Mouse (Mus musculus) c-Kit-negative CD71-positive TER-119-positive erythroid progenitor cells, embryonic 14.5 days (primary cell): Measurements from ENCODE around the gene Aco1.

Experiments used
- DNase-seq: peaks from one replicate; pipeline ENCODE4 v3.0.0-alpha.2; 2013; ENCODE audit warnings: low read depth, low spot score

The Aco1 gene

GRCm38 (mm10) chr4:40207701-40208100 is 64.8 kb downstream of the Aco1 start:
- no peak for DNase-seq

DNA sequence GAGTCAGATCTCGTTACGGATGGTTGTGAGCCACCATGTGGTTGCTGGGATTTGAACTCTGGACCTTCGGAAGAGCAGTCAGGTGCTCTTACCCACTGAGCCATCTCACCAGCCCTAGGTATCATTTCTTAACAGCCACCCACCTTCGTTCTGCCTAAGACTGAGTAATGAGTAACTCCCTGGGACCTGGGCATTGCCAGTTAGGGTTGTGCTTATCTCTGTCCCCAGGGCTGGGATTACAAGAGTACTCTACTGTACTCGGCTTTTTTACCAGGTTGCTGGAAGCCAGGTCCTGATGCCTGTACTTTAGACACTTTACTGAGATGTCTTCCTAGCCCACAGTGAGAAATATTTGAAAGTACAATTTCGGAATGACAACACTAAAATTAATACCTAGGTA is 69.3 kb downstream of the Aco1 start:
- DNase-seq = no peak

- no peak for DNase-seq
Observed at GRCm38 (mm10) chr4:40217910-40218309, 75.0 kb downstream of the Aco1 start.

DNA sequence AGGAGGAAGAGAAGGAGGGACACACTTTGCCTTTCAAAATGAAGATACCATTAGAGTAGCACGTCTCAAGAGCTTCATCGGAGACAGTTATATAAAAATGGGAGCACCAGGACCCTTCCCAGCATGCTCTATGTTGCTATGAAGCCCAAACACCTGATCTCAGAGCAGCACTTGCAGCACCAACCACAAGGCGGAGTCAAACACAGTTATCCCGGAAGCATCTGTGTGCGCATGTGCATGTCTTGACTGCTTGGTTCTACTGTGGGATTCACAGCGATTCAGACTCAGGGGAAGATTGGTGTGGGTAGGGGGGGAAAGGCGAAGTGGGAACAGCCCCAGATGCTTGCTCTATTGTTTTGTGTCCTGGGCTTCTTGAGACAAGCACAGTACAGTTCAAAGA is 75.5 kb downstream of the Aco1 start:
- no peak for DNase-seq

GRCm38 (mm10) chr4:40220437-40220836 is 77.6 kb downstream of the Aco1 start:
- no peak for DNase-seq

DNA sequence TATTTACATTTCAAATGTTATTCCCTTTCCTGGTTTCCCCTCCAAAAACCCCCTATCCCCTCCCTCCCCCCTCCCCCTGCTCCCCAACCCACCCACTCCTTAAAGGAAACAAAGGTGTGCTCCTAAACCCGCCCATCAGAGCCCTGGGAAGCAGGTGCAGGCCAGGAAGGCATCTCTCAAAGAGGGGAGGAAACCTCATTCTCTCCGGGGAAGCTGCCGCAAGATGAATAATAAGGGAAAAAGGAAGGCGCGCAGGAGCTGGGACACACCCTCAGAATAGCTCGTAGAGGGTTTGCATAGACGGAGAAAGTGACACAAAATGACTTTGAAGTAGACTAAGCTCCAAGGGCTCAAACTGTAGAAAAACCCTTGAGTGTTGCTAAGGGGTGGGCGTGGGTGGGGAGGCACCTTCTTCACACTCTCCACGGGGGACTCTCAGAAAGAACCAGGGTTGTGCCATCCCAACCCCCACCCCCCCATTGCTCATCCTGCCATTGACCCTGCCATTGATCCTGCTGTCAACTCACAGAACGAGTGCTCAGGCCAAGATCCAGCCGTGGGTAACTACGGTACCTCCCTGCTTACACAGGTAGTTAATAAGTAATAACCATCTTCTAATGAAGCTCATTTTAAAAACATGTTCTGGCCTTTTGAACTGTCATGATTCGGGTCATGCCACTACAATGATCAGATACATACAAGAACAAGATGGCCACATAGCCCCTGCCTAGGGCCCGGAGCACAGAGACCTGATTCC is 78.3 kb downstream of the Aco1 start:
- DNase-seq = no peak

GRCm38 (mm10) chr4:40221876-40222585 is 79.2 kb downstream of the Aco1 start:
- no peak for DNase-seq

DNA sequence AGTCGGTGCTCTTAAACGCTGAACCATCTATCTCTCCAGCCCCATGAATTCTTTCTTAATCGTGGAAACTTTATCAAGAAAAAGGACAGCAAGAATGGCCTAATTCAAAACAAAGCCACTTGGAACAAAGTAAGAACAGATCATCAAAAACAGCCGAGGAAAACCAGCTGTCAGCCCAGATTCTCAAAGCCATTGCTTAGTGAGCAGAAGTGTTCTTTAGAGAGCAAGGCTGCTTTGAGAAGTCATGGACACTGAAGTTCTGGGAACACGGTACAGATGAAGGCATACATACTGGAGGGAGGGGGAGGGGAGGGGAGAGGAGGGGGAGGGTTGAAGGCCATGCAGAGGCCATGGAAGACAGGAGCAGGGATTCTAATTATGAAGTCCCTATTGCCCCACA is 83.2 kb downstream of the Aco1 start:
- no peak for DNase-seq

- no peak for DNase-seq
Observed at GRCm38 (mm10) chr4:40227131-40227530, 84.2 kb downstream of the Aco1 start.

GRCm38 (mm10) chr4:40227886-40228285 is 85.0 kb downstream of the Aco1 start:
- no peak for DNase-seq

- no peak for DNase-seq
Observed at GRCm38 (mm10) chr4:40229723-40230122, 86.8 kb downstream of the Aco1 start.

DNA sequence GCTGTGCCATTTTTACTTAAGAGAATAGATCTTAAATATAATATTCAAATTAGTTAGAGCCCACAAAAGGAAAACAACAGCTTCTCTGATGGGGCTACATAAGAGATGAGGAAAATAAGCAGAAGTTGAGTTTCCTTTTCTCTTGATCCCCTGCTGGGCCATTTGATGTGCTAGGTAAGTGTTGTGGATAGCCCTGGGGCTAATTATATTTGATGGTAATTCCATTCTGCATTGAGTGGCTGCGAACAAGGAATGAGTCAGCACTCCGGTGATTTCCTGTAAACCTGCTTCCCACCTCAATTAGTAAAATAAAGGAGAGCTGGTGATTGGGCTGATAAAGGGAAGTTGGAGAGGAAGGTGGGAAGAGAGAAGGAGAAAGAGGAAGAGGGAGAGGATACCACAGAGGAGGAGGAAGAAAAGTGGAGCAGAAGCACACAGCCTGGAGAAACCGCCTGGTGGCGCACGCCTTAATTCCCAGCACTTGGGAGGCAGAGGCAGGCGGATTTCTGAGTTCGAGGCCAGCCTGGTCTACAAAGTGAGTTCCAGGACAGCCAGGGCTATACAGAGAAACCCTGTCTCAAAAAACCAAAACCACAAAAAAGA is 90.3 kb downstream of the Aco1 start:
- no peak for DNase-seq

DNA sequence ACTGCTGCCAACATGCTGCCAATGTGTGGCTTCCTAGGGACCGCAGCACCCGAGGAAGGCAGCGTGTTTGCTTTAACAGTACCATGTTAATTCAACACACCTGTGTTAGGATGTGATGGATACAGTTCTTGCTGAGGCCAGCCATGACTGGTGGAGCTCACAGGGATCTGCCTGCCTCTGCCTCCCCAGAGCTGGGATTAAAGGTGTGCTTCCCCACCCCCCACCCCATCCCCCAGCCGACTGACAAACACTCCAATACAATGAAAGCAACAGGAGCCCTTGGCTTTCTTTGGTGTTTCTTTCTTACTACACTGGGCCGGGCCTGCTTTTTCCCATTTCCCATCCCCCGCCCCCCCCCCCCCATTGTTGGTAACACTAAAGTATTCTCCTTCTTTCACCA is 91.4 kb downstream of the Aco1 start:
- no peak for DNase-seq

- DNase-seq = no peak
Observed at GRCm38 (mm10) chr4:40236829-40237228, 93.9 kb downstream of the Aco1 start.

DNA sequence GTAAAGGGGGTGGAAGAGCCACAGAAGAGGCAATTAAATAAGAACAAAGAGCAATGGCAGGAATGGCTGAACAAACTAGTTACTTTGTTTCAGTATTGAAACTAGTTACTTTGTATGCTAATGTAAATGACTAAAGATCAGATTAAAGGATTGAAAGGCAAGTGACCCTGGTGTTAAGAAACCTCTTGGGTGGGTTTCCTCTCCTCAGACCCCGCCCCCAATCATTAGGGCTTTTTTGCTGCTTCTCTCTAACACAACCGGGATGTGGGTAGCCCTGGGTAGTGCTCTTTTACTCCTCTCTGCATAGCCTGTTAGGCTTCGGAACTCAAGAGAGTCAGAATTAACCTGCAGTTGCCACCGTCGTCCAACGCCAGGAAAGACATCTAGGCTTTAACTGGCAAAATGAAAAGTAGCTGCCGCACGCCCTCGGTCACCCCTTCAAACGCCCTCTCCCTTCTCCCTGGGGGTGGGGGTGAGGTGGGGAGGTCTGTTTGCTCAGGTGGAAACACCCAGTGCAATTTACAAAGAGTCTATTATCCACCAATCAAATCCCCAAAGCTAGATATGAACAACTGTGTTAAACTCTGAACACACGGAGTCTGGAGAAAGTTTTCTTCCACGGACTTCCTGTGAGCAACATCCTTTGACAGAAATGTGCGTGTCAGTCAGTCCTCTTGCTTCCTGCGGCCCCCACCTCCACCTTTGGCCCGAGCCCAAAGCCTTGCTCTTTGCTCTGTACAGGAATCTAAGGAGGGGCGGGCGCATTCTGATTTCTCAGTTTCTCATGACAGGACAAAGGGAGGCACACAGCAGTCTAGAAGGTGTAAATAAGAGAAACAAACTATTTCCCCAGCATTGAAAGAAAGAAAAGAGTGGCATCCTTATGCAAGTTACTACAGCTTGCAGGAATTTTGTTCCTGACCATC is 95.9 kb downstream of the Aco1 start:
- no peak for DNase-seq

- DNase-seq = no peak
Observed at GRCm38 (mm10) chr4:40239409-40240271, 96.8 kb downstream of the Aco1 start, which contains the start of gene Ddx58. Gene Ddx58 (minus strand): TSS chr4:40239828.

DNA sequence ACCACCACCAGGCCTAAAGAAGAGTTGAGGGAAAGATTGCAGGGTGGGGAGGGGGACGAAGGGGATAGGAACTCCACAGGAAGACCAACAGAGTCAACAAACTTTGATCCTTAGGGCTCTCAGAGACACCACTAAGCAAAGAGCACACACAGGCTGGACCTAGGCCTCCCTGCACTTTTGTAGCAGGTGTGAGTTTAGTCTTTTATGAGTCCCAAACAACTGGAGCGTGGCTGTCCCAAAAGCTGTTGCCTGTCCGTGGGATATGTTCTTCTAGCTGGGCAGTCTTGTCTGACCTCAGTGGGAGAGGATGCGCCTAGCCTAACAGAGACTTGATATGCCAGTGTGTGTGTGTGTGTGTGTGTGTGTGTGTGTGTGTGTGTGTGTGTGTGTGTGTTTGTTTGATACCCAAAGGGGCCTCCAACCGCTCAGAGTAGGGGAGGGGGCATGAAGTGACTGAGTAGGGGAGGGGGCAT is 97.4 kb downstream of the Aco1 start:
- DNase-seq = no peak

DNA sequence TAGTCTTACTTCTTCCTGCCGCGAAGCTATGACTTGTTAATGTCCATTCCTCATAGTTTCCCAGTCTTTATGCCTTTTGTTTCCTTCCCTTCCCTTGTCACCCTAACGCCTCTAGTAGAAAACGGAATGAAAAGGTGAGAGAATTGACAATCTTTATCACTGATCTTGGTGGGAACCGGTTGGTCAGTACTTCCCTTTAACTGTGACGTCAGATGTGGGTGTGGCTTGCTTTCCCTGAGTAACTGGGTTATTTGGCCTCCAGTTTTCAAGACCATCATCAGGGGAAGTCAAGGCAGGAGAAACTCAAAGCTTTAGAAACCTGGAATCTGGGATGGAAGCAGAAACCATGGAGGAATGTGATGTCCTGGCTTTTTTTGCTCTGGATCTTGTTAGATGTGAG is 99.0 kb downstream of the Aco1 start:
- no peak for DNase-seq

DNA sequence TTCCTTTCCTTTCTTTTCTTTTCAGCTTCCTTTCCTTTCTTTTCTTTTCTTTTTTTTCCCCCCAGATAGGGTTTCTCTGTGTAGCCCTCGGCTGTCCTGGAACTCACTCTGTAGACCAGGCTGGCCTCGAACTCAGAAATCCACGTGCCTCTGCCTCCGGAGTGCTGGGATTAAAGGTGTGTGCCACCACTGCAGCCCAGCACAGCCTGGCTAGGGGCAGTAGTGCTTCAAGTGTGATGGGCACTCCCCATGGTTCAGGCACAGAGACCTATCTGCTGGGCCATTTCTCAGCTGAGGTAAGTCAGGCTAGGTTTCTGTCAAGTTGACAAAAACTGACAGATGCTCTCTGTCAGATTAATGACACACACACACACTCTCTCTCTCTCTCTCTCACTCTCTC is 100.1 kb downstream of the Aco1 start:
- DNase-seq = no peak

GRCm38 (mm10) chr4:40244035-40244434 is 101.2 kb downstream of the Aco1 start:
- no peak for DNase-seq
